Mouse (Mus musculus): ENCODE data around the gene Palld. TPM values are rescaled to one million over a fixed set of nuclear protein-coding genes. Genes with fewer than 3 reads are reported as not detected.
A peak's percentile ranks its signal among the peaks of the same experiment; 100 is the strongest.

Palld gene
- polyA plus RNA-seq, 1 experiment from 2014 or later, result 18.1 TPM

GRCm38 (mm10) chr8:61549585-61549984 is 352.9 kb downstream of the Palld start:
- WGBS, result 60% methylated on average over 39 of the region's 41 CpGs
- H3K4me2 ChIP-seq, result peak overlapping the region; percentile 47

GRCm38 (mm10) chr8:61539828-61540500 is 362.5 kb downstream of the Palld start:
- 50% methylated on average over 7 of the region's 7 CpGs for WGBS
- no peak overlapping the region for H3K4me2 ChIP-seq
- no peak overlapping the region for H3K4me3 ChIP-seq
- no peak overlapping the region for H3K27ac ChIP-seq (replicated peaks)
- H3K27me3 ChIP-seq, result no peaks in the 10 kb centered on the region
- peak; percentile 40; the same call in 1 of the 2 replicates for ATAC-seq (ENCODE audit: low FRiP score, low read depth)
- H3K4me1 ChIP-seq (replicated peaks), result no peaks in the 10 kb centered on the region
- no peaks in the 10 kb centered on the region for H3K9me3 ChIP-seq
- H3K9ac ChIP-seq, result no peak overlapping the region
- no peaks in the 10 kb centered on the region for H3K36me3 ChIP-seq

More at GRCm38 (mm10) chr8:61549585-61549984, 352.9 kb downstream of the Palld start:
- Histone ChIP-seq H3K9ac (no peak overlapping the region), H3K9me3 (peaks cover 4% of the 10 kb centered on the region), H3K4me1 (replicated peaks) (no peaks in the 10 kb centered on the region; the same call in 1 of the 2 replicates), H3K36me3 (peaks cover 11% of the 10 kb centered on the region), H3K27me3 (no peaks in the 10 kb centered on the region), H3K27ac (replicated peaks) (no peak overlapping the region), H3K4me3 (peak overlapping the region; percentile 28)
- peak; percentile 58 for ATAC-seq (ENCODE audit: low FRiP score, low read depth)

GRCm38 (mm10) chr8:61537471-61537870 is 365.0 kb downstream of the Palld start:
- Histone ChIP-seq H3K4me3 (no peak overlapping the region), H3K27me3 (no peaks in the 10 kb centered on the region), H3K36me3 (no peaks in the 10 kb centered on the region), H3K9me3 (no peaks in the 10 kb centered on the region), H3K9ac (no peak overlapping the region), H3K4me2 (no peak overlapping the region), H3K4me1 (replicated peaks) (no peaks in the 10 kb centered on the region), H3K27ac (replicated peaks) (no peak overlapping the region)
- WGBS, result 90% methylated on average over 5 of the region's 5 CpGs
- no peak for ATAC-seq (ENCODE audit: low FRiP score, low read depth)

GRCm38 (mm10) chr8:61535472-61535871 is 367.0 kb downstream of the Palld start:
- ATAC-seq (ENCODE audit: low FRiP score, low read depth), result peak; percentile 61; the same call in 1 of the 2 replicates
- no peaks in the 10 kb centered on the region for H3K27me3 ChIP-seq
- H3K27ac ChIP-seq (replicated peaks), result no peak overlapping the region
- no peaks in the 10 kb centered on the region for H3K4me1 ChIP-seq (replicated peaks)
- H3K36me3 ChIP-seq, result no peaks in the 10 kb centered on the region
- no peak overlapping the region for H3K4me3 ChIP-seq
- H3K9me3 ChIP-seq, result no peaks in the 10 kb centered on the region
- 63% methylated on average over 11 of the region's 11 CpGs for WGBS
- no peak overlapping the region for H3K9ac ChIP-seq
- no peak overlapping the region for H3K4me2 ChIP-seq

GRCm38 (mm10) chr8:61533356-61533926 is 369.0 kb downstream of the Palld start:
- 45% methylated on average over 16 of the region's 16 CpGs for WGBS
- Histone ChIP-seq H3K4me3 (no peak overlapping the region), H3K4me2 (0 out of 2 replicates have a peak overlapping the region, but pooled peaks have one; percentile 16), H3K9me3 (no peaks in the 10 kb centered on the region), H3K27me3 (no peaks in the 10 kb centered on the region), H3K36me3 (no peaks in the 10 kb centered on the region), H3K4me1 (replicated peaks) (no peaks in the 10 kb centered on the region), H3K9ac (no peak overlapping the region), H3K27ac (replicated peaks) (no peak overlapping the region)
- ATAC-seq (ENCODE audit: low FRiP score, low read depth), result no peak

GRCm38 (mm10) chr8:61532831-61533230 is 369.7 kb downstream of the Palld start:
- Histone ChIP-seq H3K27me3 (no peaks in the 10 kb centered on the region), H3K9me3 (no peaks in the 10 kb centered on the region), H3K36me3 (no peaks in the 10 kb centered on the region), H3K27ac (replicated peaks) (no peak overlapping the region), H3K4me3 (no peak overlapping the region), H3K9ac (no peak overlapping the region), H3K4me1 (replicated peaks) (no peaks in the 10 kb centered on the region), H3K4me2 (no peak overlapping the region)
- 84% methylated on average over 5 of the region's 5 CpGs for WGBS
- ATAC-seq (ENCODE audit: low FRiP score, low read depth), result no peak

- WGBS, result 66% methylated on average over 22 of the region's 22 CpGs
These were observed 370.3 kb downstream of the Palld start for GRCm38 (mm10) chr8:61531944-61532795.

GRCm38 (mm10) chr8:61528642-61529041 is 373.8 kb downstream of the Palld start:
- H3K9ac ChIP-seq, result no peak overlapping the region
- no peak for ATAC-seq (ENCODE audit: low FRiP score, low read depth)
- no peak overlapping the region for H3K27ac ChIP-seq (replicated peaks)
- no peaks in the 10 kb centered on the region for H3K27me3 ChIP-seq
- no peaks in the 10 kb centered on the region for H3K36me3 ChIP-seq
- no peak overlapping the region for H3K4me2 ChIP-seq
- WGBS, result 65% methylated on average over 6 of the region's 6 CpGs
- no peak overlapping the region for H3K4me3 ChIP-seq
- no peaks in the 10 kb centered on the region for H3K9me3 ChIP-seq
- no peaks in the 10 kb centered on the region for H3K4me1 ChIP-seq (replicated peaks)

More at GRCm38 (mm10) chr8:61531944-61532795, 370.3 kb downstream of the Palld start:
- Histone ChIP-seq H3K27ac (replicated peaks) (no peak overlapping the region), H3K4me2 (no peak overlapping the region), H3K9ac (no peak overlapping the region), H3K36me3 (no peaks in the 10 kb centered on the region), H3K9me3 (no peaks in the 10 kb centered on the region), H3K27me3 (no peaks in the 10 kb centered on the region), H3K4me3 (no peak overlapping the region), H3K4me1 (replicated peaks) (no peaks in the 10 kb centered on the region)
- no peak for ATAC-seq (ENCODE audit: low FRiP score, low read depth)

- H3K4me3 ChIP-seq, result no peak overlapping the region
- H3K4me1 ChIP-seq (replicated peaks), result no peaks in the 10 kb centered on the region
- no peaks in the 10 kb centered on the region for H3K9me3 ChIP-seq
- no peak overlapping the region for H3K27ac ChIP-seq (replicated peaks)
- no peak for ATAC-seq (ENCODE audit: low FRiP score, low read depth)
- no peaks in the 10 kb centered on the region for H3K36me3 ChIP-seq
- no peak overlapping the region for H3K9ac ChIP-seq
- 93% methylated on average over 9 of the region's 9 CpGs for WGBS
- no peaks in the 10 kb centered on the region for H3K27me3 ChIP-seq
- H3K4me2 ChIP-seq, result no peak overlapping the region
These were observed 374.3 kb downstream of the Palld start for GRCm38 (mm10) chr8:61528197-61528596.

GRCm38 (mm10) chr8:61527037-61527436 is 375.5 kb downstream of the Palld start:
- Histone ChIP-seq H3K27ac (replicated peaks) (no peak overlapping the region), H3K9me3 (no peaks in the 10 kb centered on the region), H3K36me3 (no peaks in the 10 kb centered on the region), H3K4me3 (no peak overlapping the region), H3K9ac (no peak overlapping the region), H3K4me2 (no peak overlapping the region), H3K27me3 (no peaks in the 10 kb centered on the region), H3K4me1 (replicated peaks) (no peaks in the 10 kb centered on the region)
- 92% methylated on average over 14 of the region's 14 CpGs for WGBS
- ATAC-seq (ENCODE audit: low FRiP score, low read depth), result no peak

- no peak overlapping the region for H3K4me3 ChIP-seq
- H3K36me3 ChIP-seq, result no peaks in the 10 kb centered on the region
- H3K27me3 ChIP-seq, result no peaks in the 10 kb centered on the region
- H3K4me1 ChIP-seq (replicated peaks), result peaks cover 4% of the 10 kb centered on the region; the same call in 1 of the 2 replicates
- no peak overlapping the region for H3K4me2 ChIP-seq
- 6% methylated on average over 1 of the region's 1 CpGs for WGBS
- no peaks in the 10 kb centered on the region for H3K9me3 ChIP-seq
- ATAC-seq (ENCODE audit: low FRiP score, low read depth), result no peak
- no peak overlapping the region for H3K27ac ChIP-seq (replicated peaks)
- no peak overlapping the region for H3K9ac ChIP-seq
These were observed 380.4 kb downstream of the Palld start for GRCm38 (mm10) chr8:61522132-61522531.
